Mouse (Mus musculus) MEL-GATA-1-ER (cell line): Measurements from ENCODE around the gene Dnmt3b.
A peak's percentile ranks its signal among the peaks of the same experiment; 100 is the strongest.
"Not testable (repeated sequence)": the region's sequence is repeated elsewhere in the genome, so short reads cannot be mapped to it uniquely, and the experiment has no call there.

ENCODE experiments used
- DNase-seq: peaks from one replicate; pipeline ENCODE4 v3.0.0-alpha.2; 2012; ENCODE audit warnings: low read depth; ENCODE audit errors: extremely low read depth

Gene Dnmt3b

DNA sequence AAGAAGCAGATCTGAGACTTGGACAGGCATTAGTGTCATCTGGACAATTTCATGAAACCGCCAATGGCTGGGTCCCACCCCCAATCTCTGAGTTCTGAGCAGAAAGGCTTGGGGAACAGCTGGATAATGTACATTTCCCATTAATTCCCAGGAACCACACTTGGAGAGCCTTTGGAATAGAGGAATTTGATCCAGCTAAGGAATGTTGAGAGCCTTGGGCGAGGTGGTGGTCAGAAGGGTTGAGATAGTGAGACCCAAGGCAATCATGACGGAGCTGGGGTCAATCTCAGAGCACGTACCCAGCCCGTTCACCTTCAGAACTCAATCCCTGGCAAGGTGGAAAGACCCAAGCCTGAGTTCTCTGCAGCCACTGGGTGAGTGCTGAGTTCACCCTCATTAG lies 16.0 kb upstream of the Dnmt3b start:
- DNase-seq, result no peak

DNA sequence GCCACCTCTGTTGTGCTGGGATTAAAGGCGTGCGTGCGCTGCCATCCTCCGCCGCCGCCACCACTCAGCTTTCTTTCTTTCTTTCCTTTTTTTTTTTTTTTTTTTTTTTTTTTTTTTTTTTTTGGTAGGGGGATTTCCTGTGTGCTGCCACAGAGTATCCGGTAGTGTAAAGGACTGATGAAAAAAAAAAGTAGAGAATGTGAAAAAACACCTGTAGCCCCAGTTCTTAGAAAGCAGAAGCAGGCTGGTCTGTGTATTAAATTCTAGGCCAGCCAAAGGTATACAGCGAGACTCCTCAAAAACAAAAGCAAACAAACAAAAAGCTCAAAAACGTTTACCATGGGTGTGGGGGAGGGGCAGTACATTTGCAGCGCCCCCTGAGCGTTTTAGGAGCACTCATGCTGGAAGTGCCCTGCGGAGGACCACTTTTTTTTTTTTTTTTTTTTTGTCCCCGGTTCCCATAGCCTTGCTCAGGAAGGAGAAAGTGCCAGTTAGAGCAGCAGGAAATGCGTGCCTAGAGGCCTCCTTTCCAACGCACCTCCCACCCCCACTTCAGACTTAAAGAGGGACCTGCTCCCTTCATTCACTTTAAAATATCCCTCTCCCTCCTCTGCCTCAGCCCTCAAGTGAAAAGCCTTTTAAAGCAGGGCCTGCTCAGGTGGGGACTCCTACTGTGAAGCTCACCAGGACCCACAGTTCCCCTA lies 10.1 kb upstream of the Dnmt3b start:
- DNase-seq, result no peak

DNA sequence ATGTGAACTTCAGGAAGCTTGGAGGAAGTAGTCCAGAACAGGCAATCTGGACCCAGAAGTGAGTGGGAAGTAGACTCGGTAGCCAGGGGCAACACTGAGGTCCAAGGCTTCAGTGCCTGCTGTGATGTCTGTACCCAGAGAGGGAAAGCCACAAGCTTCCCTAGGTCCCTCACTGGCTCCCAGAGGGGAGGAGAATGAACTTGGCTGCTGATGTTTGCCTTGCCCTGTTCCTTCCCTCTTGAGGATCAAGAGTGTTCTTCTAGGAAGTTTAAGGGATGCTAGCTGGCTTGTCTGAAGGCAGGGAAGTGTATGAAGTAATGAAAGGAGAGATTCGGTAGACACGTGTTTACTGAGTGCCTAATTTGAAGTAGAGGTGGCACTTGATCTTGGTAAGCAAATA lies 6.8 kb upstream of the Dnmt3b start:
- DNase-seq, result no peak

DNA sequence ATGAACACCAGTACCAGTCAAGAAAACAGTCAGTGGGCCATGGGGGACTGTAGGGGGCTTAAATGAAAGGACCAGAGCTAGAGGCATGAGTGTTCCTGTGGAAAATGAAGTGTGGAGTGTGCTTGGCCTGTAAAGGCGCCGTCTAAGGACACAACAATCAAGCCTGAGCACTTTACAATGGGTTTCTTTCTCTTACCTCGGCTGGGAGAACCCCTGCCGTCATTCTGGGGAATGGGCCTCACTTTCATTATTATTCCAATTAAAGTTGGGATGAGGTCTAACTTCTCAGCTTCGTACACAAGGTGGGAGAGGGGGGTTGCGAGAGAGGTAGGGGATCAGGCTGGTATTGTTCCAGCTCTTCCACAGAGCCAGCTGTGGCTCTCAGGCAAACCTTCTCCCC lies 6.3 kb upstream of the Dnmt3b start:
- DNase-seq, result no peak

DNA sequence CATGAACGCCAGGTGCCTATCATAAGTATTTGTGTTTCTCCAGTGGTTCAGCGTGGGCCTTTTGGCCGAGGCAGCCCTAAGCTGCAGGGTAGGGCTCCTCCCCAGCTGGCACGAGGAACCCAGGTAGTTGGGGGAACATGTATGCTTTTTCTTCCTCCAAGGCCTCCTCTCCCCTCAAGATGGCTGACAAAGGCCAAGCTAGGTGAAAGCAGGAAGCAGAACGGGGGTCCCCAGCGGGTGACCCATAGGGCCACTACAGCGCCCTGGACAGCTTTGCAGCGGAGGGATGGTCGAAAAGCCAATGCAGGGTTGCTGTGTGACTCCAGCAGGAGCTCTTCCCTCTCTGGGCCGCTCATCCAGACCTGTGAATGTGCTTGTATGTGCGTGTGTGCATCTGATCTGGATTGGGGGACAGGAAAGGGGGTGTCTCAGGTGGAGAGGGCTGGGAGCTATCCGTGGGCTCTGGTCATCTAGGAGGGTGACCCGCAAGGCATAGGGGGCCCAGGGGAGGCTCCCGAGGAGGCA lies 415 bp upstream of the Dnmt3b start:
- DNase-seq, result no peak

DNA sequence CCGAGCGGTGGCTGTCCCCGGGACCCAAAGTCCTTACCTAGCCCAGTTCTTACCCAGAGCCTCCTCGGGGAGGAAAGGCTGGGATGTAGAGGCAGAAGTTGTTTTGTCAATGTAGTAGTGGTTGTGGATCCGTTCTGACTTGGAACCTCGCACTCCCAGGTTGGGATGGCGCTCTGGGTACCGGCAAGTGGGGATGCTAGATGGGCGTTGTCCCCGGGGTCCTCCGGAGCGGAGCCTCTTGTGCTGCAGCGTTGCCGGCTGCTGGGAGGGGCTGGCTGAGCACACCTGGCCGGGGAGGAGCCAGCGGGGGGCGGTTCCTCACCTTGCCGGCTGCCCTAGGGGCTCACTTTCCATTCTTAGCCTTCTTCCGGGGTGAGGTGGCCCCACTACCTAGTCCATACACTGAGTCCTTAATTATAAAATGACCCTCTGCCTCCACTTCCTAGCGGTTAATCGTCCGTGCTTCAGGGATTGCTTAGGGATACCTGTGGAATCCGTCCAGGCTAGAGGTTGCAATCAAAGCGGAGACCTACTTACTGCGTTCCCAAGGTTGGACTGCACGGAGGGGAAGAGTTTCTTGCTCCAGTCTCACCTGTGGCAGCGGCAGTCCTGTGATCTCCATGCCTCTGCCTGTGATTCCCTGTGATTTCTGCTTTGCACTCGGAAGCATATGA lies 901 bp downstream of the Dnmt3b start:
- no peak for DNase-seq

DNA sequence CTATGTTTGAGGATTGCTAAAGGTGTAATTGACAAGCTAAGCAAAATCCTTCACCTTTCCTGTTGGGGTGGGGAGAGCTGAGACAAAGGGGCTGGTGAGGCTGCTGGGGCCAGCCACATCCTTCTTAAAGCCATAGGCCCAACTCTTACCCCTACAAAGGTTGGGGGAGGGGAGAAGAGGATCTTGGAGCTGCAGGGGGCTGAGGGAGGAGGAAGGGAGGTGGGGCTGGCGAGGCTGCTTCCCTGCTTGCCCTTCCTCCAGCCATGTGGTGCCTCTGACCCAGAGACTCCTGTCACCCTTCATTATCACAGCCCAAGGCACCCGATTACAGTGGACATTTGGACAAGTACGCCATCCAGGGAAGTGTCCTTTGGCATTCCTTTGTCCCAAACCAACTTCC lies 2.4 kb downstream of the Dnmt3b start:
- no peak for DNase-seq

DNA sequence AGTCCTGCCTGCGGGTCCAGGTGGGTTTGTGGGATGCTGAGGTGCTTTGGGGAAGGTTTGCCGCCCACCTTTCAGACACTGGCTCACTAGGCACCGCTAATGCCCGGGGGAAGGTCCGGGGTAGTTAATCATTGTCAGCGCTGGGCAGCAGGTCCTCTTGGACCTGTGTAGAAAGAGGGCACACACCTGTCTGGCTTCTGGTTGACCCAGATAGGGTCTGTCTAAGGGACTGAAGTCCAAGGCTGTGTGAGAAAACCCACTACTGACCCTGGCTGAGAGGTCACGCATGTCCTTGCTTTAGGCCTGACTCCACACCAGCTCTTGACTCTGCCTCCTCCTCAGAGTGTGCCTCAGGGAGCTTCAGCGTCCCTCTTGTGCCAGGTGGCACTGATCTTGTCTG lies 8.4 kb downstream of the Dnmt3b start:
- DNase-seq, result not testable (repeated sequence)

DNA sequence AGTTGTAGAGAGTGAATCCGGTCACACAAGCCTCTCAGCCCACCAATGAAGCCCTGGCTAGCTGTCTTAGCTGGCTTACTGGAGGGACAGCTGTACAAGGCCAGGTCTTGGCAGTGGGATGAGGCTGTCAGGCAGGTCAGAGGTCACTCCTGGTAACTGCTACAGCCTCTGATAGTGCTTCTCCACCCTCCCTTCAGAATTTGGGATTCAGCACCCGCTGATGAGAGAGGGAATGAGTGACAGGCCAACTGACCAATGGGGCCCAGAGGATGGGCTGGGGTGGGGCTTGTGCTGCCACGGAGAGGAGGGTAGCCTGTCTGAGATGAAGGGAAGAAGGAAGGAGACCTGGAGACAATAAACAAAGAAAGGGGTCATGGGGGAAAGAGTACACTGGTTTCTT lies 11.4 kb downstream of the Dnmt3b start:
- no peak for DNase-seq

DNA sequence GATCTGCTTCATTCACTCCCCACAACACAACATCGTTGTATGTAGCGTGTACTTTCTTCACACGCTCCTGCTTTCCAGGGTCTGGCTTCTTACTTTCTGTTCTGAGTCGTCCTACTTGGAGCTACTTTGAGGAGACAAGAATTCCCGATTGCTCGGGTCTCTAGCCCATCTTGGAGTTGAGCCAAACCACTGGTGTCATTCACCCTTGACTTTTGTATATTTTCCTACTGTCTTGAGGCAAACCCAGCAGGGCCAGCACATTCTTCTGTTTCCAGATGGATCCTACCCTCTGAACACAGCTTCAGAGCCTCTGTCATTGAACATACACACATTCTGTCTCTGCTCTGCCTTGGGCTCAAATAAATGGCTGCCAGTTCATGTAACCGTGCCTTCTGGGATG lies 16.2 kb downstream of the Dnmt3b start:
- DNase-seq, result no peak

DNA sequence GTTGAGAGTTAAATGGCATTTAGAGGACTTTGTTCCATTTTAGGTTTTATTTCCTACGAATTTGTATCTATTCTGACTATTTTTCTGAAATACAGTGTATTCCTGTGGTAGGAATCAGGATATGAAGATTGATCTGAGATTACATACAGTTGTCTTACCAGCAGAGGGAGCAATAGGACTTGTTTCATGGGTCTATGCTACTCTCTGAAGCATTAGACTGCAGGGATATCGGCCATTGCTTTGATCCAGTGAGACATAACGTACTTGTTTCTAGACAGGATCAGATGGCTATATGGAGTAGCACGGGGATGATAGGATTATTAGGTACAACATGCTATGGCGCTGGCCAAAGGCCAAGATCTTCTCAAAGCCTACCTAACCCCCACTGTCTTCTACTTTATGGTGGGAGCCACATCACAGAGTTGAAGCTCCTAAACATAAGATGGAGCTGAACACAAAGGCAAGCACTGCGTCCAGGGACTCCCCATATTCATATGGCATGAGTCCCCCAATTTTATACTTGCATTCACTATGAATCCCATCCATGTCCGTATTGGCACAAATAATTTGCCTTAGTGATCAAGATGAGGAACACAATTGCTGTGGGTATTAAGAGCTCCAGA lies 19.6 kb downstream of the Dnmt3b start:
- peak; percentile 26 for DNase-seq

DNA sequence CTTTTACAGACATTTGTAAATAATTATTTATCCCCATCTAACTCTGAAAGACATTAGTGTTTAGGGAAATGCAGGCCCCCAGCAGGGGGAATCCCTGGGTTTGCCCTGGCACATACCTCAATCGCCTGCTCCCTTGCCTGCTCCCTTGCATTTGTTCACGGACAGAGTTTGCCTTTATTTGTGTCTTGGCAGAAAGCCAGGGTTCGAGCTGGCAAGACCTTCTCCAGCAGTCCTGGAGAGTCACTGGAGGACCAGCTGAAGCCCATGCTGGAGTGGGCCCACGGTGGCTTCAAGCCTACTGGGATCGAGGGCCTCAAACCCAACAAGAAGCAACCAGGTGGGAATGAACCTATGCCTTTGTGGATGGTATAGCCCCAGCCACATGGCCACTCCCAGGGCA lies 20.9 kb downstream of the Dnmt3b start:
- no peak for DNase-seq

DNA sequence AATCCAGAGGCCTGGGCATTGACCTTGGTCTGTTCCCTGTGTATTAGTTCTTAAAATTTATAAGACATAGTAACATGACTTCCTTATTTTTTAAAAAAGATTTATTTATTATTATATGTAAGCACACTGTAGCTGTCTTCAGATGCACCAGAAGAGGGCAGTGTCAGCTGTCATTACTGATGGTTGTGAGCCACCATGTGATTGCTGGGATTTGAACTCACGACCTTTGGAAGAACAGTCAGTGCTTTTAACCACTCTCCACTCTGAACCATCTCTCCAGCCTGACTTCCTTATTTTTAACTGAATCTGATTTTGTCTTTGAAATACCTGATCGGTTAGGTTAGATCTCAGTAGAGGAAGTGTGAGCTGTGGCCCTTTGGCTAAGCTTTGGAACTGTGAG lies 23.4 kb downstream of the Dnmt3b start:
- DNase-seq, result peak; percentile 15

DNA sequence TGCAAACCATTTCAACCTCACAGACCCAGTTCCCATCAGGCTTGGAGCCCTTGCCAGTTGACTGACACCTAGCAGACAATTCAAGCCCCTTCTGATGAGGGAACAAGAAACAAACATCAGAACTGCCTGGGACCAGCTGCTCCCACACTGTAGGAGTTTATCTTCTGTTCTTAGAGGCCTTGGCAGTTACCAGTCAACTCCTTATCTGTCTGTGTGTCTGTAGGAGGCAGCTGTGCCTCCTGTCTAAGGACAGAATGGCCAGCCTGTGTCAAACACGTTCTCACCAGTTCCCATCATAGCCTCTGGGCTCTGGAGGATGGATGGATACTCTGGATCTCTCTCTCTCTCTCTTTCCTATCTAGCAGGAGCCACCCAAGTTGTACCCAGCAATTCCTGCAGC lies 26.1 kb downstream of the Dnmt3b start:
- DNase-seq, result not testable (repeated sequence)

DNA sequence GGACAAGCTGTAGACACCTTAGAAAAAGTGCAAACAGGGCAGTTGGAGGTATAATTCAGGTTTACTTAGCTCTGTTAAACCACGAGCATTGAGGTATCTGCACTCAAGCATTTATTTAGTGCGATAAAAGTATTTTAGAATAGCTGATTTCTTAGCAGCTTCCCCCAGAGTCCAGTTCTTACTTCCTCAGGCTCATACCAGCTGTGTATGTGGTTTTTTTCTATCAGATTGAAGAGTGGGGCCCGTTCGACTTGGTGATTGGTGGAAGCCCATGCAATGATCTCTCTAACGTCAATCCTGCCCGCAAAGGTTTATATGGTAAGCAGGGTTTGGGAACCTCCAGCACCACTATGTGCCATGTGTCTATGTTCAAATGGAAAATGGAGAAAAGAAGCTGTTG lies 27.7 kb downstream of the Dnmt3b start:
- DNase-seq, result no peak

DNA sequence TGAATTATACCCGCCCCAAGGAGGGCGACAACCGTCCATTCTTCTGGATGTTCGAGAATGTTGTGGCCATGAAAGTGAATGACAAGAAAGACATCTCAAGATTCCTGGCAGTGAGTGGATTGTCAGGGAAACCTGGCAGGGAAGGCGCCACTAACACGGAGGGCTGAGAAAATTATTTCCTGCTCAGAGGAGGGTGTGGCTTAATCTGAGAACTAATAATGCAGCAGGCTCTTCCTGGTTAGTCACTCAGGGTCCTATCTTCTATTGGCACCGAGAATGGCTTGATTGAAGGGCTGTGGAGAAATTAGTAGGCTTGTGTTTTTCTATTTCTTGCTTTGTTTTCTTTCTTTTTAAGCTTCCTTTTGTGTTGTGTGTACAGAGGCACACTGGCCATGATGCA lies 28.3 kb downstream of the Dnmt3b start:
- no peak for DNase-seq

DNA sequence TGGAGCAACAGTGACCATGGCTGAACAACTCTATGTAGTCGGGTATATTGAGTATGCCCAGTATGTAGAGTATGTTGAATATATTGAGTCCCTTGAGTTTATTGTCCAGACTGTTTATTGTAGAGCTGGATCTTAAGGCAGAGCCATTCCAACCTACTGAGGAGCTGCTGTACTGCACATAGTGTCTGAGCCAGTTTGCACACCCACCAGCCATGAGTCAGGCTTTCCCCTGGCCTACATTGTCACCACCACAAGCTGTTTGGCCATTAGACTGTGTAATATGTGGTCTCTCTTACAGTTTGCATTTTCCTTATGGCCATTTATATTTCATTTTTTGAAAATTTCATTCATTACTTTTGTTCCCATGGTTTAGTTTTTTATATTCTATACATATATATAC lies 30.7 kb downstream of the Dnmt3b start:
- DNase-seq, result no peak

DNA sequence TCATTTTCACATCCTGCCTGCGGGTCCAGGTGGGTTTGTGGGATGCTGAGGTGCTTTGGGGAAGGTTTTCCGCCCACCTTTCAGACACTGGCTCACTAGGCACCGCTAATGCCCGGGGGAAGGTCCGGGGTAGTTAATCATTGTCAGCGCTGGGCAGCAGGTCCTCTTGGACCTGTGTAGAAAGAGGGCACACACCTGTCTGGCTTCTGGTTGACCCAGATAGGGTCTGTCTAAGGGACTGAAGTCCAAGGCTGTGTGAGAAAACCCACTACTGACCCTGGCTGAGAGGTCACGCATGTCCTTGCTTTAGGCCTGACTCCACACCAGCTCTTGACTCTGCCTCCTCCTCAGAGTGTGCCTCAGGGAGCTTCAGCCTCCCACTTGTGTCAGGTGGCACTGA lies 44.2 kb downstream of the Dnmt3b start:
- not testable (repeated sequence) for DNase-seq

DNA sequence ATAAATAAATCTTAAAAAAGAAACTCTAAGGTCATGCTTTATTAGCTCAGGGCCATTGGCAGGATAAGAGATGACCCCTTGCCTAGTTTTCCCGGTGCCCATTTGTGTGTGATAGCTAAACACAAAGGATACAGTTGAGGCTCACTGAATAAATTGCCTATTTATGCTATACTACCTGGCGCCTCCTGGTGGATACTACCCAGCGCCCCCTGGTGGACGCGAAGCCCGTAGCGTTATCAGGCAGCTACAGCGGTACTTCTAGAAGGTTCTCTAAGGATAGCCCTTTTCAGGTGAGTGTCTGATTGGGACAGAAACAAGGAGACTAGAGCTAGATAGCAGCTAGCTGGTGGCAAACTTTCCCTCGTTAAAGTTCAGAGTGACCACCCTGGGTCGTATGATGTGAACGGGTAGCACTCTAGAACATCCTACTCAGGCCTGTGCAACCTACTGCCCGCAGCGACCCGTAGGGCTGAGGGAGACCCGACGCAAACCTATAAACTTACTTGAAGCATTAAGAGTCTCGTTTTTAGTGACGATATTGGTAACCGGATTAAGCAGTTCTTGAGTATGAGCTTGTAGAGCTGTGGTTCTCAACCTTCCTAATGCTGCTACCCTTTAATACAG lies 45.3 kb downstream of the Dnmt3b start:
- peak; percentile 36 for DNase-seq

DNA sequence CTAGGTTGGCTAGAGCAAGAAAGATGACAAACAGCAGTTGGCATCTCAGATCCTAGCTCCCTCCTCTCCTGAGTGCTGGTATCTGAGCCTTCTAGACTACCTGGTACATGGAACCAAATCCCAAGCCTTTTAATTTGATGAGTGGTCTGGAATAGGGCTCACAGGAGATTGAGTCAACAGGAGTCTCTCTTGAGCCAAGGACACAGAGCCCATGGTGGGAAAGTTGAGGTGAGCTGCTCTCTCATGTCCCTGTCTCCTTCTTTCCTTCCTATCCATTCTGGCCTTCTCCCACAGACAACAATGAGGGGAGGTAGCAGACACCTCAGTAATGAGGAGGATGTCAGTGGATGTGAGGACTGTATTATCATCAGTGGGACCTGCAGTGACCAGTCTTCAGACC lies 47.1 kb downstream of the Dnmt3b start, which contains the start of gene Dnmt3c:
Gene Dnmt3c, plus strand, starts transcription at position 301 of the 400 bp plus-strand sequence.
- DNase-seq, result no peak

DNA sequence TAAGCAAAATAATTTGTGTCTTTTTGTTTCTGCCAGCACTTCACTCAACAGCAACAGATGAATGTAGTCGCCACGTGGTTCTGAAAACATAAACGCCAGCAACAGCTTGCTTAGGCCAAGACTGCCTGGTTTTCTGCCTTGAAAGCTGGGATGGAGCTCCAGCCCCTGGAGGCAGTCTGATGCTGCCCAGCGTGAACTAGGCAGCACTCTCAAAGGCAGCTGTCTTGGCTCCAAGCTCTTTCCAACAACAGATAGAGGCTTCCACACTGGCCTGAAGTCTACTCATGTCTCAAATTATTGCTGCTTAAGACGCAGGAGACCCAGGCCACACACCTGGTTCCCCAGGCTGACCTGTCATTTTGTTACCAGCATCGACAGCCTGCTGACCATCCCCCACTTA lies 54.1 kb downstream of the Dnmt3b start:
- DNase-seq, result no peak

DNA sequence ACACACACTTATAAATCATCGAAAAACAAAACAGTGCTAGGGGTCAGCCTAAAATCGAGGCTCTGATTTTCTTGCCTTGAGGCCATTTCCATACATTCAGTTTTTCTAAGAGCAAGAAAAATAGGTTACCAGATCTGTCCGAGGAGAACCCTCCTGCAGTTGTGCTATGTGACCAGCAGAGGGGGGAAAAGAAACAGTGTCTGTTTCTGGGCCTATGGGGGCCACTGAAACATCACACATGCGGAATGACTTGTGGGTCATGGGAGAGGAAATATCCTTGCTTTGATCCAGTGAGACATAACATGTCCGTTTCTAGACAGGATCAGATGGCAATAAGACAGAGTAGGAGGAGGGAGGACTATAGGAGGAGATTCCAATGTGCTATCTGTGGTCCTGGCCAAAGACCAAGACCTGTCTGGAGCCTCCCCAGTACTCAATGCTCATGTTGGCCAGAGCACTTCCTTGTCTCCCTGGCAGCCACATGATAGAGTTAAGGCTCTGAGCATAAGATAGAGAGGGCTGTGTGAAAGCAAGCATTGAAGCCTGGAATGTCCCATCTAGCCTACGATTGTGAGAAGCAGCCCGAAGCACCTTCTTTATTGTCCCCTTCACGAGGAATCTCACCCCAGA lies 61.6 kb downstream of the Dnmt3b start:
- DNase-seq, result peak; percentile 54
